Mouse (Mus musculus) heart, adult 9 months (tissue): ENCODE results near the gene Cybrd1.

Source experiments
- DNase-seq, 2 experiments: peaks; one replicate each; pipeline ENCODE4 v3.0.0; 2022; ENCODE audit warnings: low spot score in 2 of 2

The Cybrd1 gene

GRCm38 (mm10) chr2:71117797-71118708 is at the start of gene Cybrd1:
Gene Cybrd1 (plus strand): TSS chr2:71117923.
- DNase-seq, result peak; percentile 36 to 44

GRCm38 (mm10) chr2:71071601-71072000 is 46.1 kb upstream of the Cybrd1 start:
- DNase-seq, result no peak

- no peak for DNase-seq
Measured at GRCm38 (mm10) chr2:71073330-71073729, 44.4 kb upstream of the Cybrd1 start.

- no peak for DNase-seq
Measured at GRCm38 (mm10) chr2:71073828-71074227, 43.9 kb upstream of the Cybrd1 start.

GRCm38 (mm10) chr2:71082416-71082815 is 35.3 kb upstream of the Cybrd1 start:
- no peak for DNase-seq

- DNase-seq, result no peak
Measured at GRCm38 (mm10) chr2:71083454-71084193, 34.1 kb upstream of the Cybrd1 start.

- no peak for DNase-seq
Measured at GRCm38 (mm10) chr2:71089766-71090165, 28.0 kb upstream of the Cybrd1 start.

GRCm38 (mm10) chr2:71090660-71091445 is 26.9 kb upstream of the Cybrd1 start:
- no peak for DNase-seq

- no peak for DNase-seq
Measured at GRCm38 (mm10) chr2:71096170-71096569, 21.6 kb upstream of the Cybrd1 start.

- DNase-seq, result no peak
Measured at GRCm38 (mm10) chr2:71102621-71103291, 15.0 kb upstream of the Cybrd1 start.

- DNase-seq, result no peak
Measured at GRCm38 (mm10) chr2:71103292-71103680, 14.4 kb upstream of the Cybrd1 start.

- DNase-seq, result no peak
Measured at GRCm38 (mm10) chr2:71104696-71105095, 13.0 kb upstream of the Cybrd1 start.

GRCm38 (mm10) chr2:71105469-71106215 is 12.1 kb upstream of the Cybrd1 start:
- DNase-seq, result no peak

GRCm38 (mm10) chr2:71107225-71107624 is 10.5 kb upstream of the Cybrd1 start:
- no peak for DNase-seq

- DNase-seq, result no peak
Measured at GRCm38 (mm10) chr2:71108541-71108940, 9.2 kb upstream of the Cybrd1 start.

GRCm38 (mm10) chr2:71113489-71114171 is 4.1 kb upstream of the Cybrd1 start:
- no peak for DNase-seq

GRCm38 (mm10) chr2:71116151-71116550 is 1.6 kb upstream of the Cybrd1 start:
- DNase-seq, result no peak

- no peak for DNase-seq
Measured at GRCm38 (mm10) chr2:71120844-71121243, 3.1 kb downstream of the Cybrd1 start.

GRCm38 (mm10) chr2:71121406-71121805 is 3.7 kb downstream of the Cybrd1 start:
- no peak for DNase-seq
